Mouse (Mus musculus) ES-E14 (cell line): ENCODE measurements at regions not wholly inside any gene's neighbourhood (a gene's known extent, or its start where the extent isn't known, plus 50 kb on each side); places are given as distances from the start of the nearest gene placed in this dataset.

ENCODE experiments used
- MAFK ChIP-seq: IDR thresholded peaks from 2 replicates; pipeline ENCODE4 v1.6.1; 2014; ENCODE audit warnings: mild to moderate bottlenecking, low read depth, low read length, inconsistent platforms; ENCODE audit not compliant: insufficient read depth
- ZNF384 ChIP-seq: IDR thresholded peaks from 2 replicates; pipeline ENCODE4 v1.6.1; 2012; ENCODE audit warnings: low read depth, low read length, inconsistent platforms

DNA sequence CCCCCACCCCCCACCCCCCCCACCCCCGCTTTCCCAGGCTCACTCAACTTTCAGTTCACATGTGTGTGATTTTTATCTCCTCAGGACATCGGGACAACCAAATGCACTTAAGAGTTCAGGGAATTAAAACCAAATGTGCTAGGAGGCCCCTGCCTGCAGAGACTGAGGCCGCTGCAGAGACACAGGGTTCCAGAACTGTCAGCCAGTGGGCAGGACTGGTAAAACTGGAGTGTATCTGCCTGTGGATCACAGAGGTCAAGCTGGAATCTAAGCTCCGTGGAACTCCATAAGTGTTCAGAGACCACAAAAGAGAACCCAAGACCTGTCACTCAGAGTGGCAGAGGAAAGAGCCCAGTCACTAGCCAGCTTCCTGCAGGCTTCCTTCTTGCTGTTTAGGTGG is 138.3 kb downstream of the Bmp7 start:
- TF ChIP-seq MAFK = no peak
- TF ChIP-seq ZNF384 = no peak
